Mouse (Mus musculus): ENCODE measurements around the gene Gm20736. TPM values are rescaled to one million over a fixed set of nuclear protein-coding genes. Genes with fewer than 3 reads are reported as not detected.

Gm20736 gene
- polyA plus RNA-seq (2017; shearing (Covaris generic)), result not detected

GRCm38 (mm10) chrY:65377390-65377789 lies at the start of gene Gm20736:
TSS of gene Gm20736 (plus strand) at chrY:65377690.

Other genes with a start within 250 kb of the Gm20736 start
- gene Gm20924, start 170.2 kb upstream of the Gm20736 start, polyA plus RNA-seq (2017; shearing (Covaris generic)), result not detected